ENCODE assay signal across 16 mouse cellular contexts in the genomic region with DNA sequence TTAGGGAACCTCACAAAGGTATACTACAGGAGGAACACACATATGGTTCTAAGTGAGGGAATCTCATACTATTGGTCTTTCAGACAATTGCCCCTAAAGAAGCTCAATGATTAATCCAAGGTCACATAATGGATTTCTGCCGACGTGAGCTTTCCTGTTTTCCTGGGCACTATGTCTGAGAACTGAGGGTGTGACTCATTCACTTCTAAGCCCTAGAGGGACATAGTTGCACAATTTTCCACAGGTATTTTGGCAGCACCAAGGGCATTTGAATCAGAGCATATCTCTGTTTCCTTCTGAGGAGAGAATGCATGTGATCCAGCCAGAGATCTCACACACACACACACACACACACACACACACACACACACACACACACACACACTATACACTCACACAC.
DNase-seq lines count a peak whose midpoint lies in the region; ATAC-seq and TF ChIP-seq lines count a peak whose summit lies in the region.
"Had no signal": no experiment of that assay in that cellular context is flagged by ENCODE, and none has a peak within 500 bp of the region (broad histone marks: within the 10 kb centered on the region; RNA-seq: fewer than 3 reads in every experiment).

No protein-coding gene starts in this region.

- TF ChIP-seq CTCF in C2C12 (IDR thresholded peaks at IDR 0.05; ENCODE audit: control insufficient read depth, insufficient read depth, insufficient read length) (no peak), Patski (IDR thresholded peaks at IDR 0.05) (no peak)
- TF ChIP-seq CTCF in lung, postnatal 0 days (IDR thresholded peaks at IDR 0.05): no peak
- no peak for TF ChIP-seq CTCF in hindbrain, postnatal 0 days (IDR thresholded peaks at IDR 0.05; ENCODE audit: low read depth)
- no peak for TF ChIP-seq CTCF in cerebellum, adult 2 months (IDR thresholded peaks at IDR 0.05; ENCODE audit: borderline replicate concordance, insufficient read depth, low read depth, low read length)

- no peak overlapping the region for H3K4me3 ChIP-seq in kidney, embryonic 14.5 days (ENCODE audit: low read length)
- H3K4me3 ChIP-seq in C2C12 (ENCODE audit: insufficient read depth, poor library complexity, severe bottlenecking): no peak overlapping the region
- no peak overlapping the region for H3K4me3 ChIP-seq in lung, postnatal 0 days (ENCODE audit: low read depth, low read length)
- H3K4me3 ChIP-seq in hindbrain, postnatal 0 days (ENCODE audit: low read length): no peak overlapping the region
- H3K4me3 ChIP-seq in cerebellum, adult 2 months (replicated peaks; ENCODE audit: insufficient read depth, low read depth, low read length): no peak overlapping the region
- H3K4me3 ChIP-seq: forebrain, embryonic 10.5 days had no signal

- H3K79me3 ChIP-seq in C2C12 (ENCODE audit: low read depth): no peaks in the 10 kb centered on the region

- ATAC-seq in kidney, embryonic 14.5 days (ENCODE audit: low FRiP score, low TSS enrichment): no peak
- ATAC-seq in Patski: peak; percentile 45
- ATAC-seq in lung, postnatal 0 days: peak; percentile 87
- no peak for ATAC-seq in hindbrain, postnatal 0 days
- ATAC-seq: intestine, postnatal 0 days had no signal

- TF ChIP-seq POLR2A in cerebellum, adult 2 months (IDR thresholded peaks at IDR 0.05; ENCODE audit: borderline replicate concordance, insufficient read depth, low read length): no peak

- H3K4me2 ChIP-seq in kidney, embryonic 14.5 days (replicated peaks; ENCODE audit: low read depth, low read length): no peak overlapping the region
- H3K4me2 ChIP-seq in lung, postnatal 0 days (replicated peaks; ENCODE audit: low read depth, low read length): no peak overlapping the region
- no peak overlapping the region for H3K4me2 ChIP-seq in hindbrain, postnatal 0 days (ENCODE audit: low read depth, low read length)
- H3K4me2 ChIP-seq: hindbrain, embryonic 14.5 days; midbrain, embryonic 11.5 days had no signal

- DNase-seq in kidney, adult 18-20 months: no peak
- DNase-seq in Patski (ENCODE audit: low read depth, low spot score): peak; percentile 79
- peak; percentile 90 for DNase-seq in lung, postnatal 0 days (ENCODE audit: low spot score)
- DNase-seq in hindbrain, postnatal 0 days (ENCODE audit: low spot score): no peak
- no peak for DNase-seq in cerebellum, postnatal 36 days
- no peak for DNase-seq in cerebellum, adult 2 months
- DNase-seq: cerebellum, adult 9-11 months; gastrocnemius, postnatal 10 days; heart, postnatal 14 days; right cerebral cortex, adult 18-20 months had no signal

- CTCF ChIA-PET in Patski (lab: Charles Lee): interaction anchor here (1.0 to 2.5 kb wide), 3 partner anchors 16 to 135 kb away, joined by 3 to 8 read pairs (median 3); no protein-coding TSS in a partner anchor

- no peaks in the 10 kb centered on the region for H3K79me2 ChIP-seq in C2C12 (ENCODE audit: control insufficient read depth, insufficient read depth)

- no peaks in the 10 kb centered on the region for H3K4me1 ChIP-seq in kidney, embryonic 14.5 days (ENCODE audit: control insufficient read depth, insufficient read depth, low read length)
- H3K4me1 ChIP-seq in lung, postnatal 0 days (ENCODE audit: insufficient read depth, low read depth, low read length): peaks cover 4% of the 10 kb centered on the region
- H3K4me1 ChIP-seq in hindbrain, postnatal 0 days (ENCODE audit: insufficient read depth, low read length): no peaks in the 10 kb centered on the region
- no peaks in the 10 kb centered on the region for H3K4me1 ChIP-seq in cerebellum, adult 2 months (ENCODE audit: control insufficient read depth, insufficient read depth, low read length)
- H3K4me1 ChIP-seq: forebrain, embryonic 10.5 days had no signal

- no peaks in the 10 kb centered on the region for H3K27me3 ChIP-seq in kidney, embryonic 14.5 days (ENCODE audit: control insufficient read depth, insufficient read depth, low read length)
- H3K27me3 ChIP-seq in C2C12 (ENCODE audit: control insufficient read depth, insufficient read depth, insufficient read length) (no peaks in the 10 kb centered on the region), Patski (no peaks in the 10 kb centered on the region)
- no peaks in the 10 kb centered on the region for H3K27me3 ChIP-seq in lung, postnatal 0 days (replicated peaks; ENCODE audit: insufficient read depth, low read length)
- no peaks in the 10 kb centered on the region for H3K27me3 ChIP-seq in hindbrain, postnatal 0 days (ENCODE audit: insufficient read depth, low read length)
- H3K27me3 ChIP-seq in cerebellum, adult 2 months (ENCODE audit: control insufficient read depth, insufficient read depth, low read length): no peaks in the 10 kb centered on the region

- TF ChIP-seq EP300 in lung, postnatal 0 days (IDR thresholded peaks at IDR 0.05): peak; percentile 89

- in situ Hi-C loops in Patski (cut with MboI; ENCODE audit: low pct_unique_long_range_greater_than_20kb): loop anchor here (5.0 to 10.0 kb wide), 4 partner anchors 135 to 340 kb away; partner anchors contain the start of gene Thbs1

- H3K9ac ChIP-seq in kidney, embryonic 14.5 days (ENCODE audit: low read depth, low read length): no peak overlapping the region
- H3K9ac ChIP-seq in lung, postnatal 0 days (replicated peaks; ENCODE audit: low read depth): no peak overlapping the region
- H3K9ac ChIP-seq in hindbrain, postnatal 0 days (replicated peaks; ENCODE audit: low read length): no peak overlapping the region
- H3K9ac ChIP-seq: hindbrain, embryonic 14.5 days had no signal

- POLR2A ChIA-PET in Patski (lab: Charles Lee): interaction anchor here (0.9 kb wide), 1 partner anchor 136 kb away, joined by 5 read pairs; no protein-coding TSS in a partner anchor

- H3K9me3 ChIP-seq in kidney, embryonic 14.5 days (ENCODE audit: control insufficient read depth, low read length): no peaks in the 10 kb centered on the region
- H3K9me3 ChIP-seq in lung, postnatal 0 days (ENCODE audit: low read length): no peaks in the 10 kb centered on the region
- no peaks in the 10 kb centered on the region for H3K9me3 ChIP-seq in hindbrain, postnatal 0 days (ENCODE audit: low read length)
- H3K9me3 ChIP-seq: forebrain, embryonic 10.5 days had no signal

- no peaks in the 10 kb centered on the region for H3K36me3 ChIP-seq in kidney, embryonic 14.5 days (ENCODE audit: control insufficient read depth, insufficient read depth, low read length)
- H3K36me3 ChIP-seq in C2C12 (ENCODE audit: control insufficient read depth, insufficient read depth): no peaks in the 10 kb centered on the region
- H3K36me3 ChIP-seq in lung, postnatal 0 days (ENCODE audit: insufficient read depth, low read length): no peaks in the 10 kb centered on the region
- no peaks in the 10 kb centered on the region for H3K36me3 ChIP-seq in hindbrain, postnatal 0 days (ENCODE audit: insufficient read depth, low read length)
- H3K36me3 ChIP-seq: forebrain, embryonic 10.5 days had no signal

- WGBS in kidney, embryonic 14.5 days: 43% methylated on average over 2 of the region's 2 CpGs
- WGBS in lung, postnatal 0 days: 29% methylated on average over 2 of the region's 2 CpGs
- 87% methylated on average over 2 of the region's 2 CpGs for WGBS in hindbrain, postnatal 0 days
- WGBS in cerebellum, adult 2 months: 85% methylated on average over 2 of the region's 2 CpGs

- H3ac ChIP-seq in C2C12 (ENCODE audit: control insufficient read depth, insufficient read length, low read depth): no peak overlapping the region

- peak overlapping the region; percentile 19; the same call in 1 of the 2 replicates for H3K27ac ChIP-seq in kidney, embryonic 14.5 days (ENCODE audit: low read depth, low read length)
- H3K27ac ChIP-seq in lung, postnatal 0 days (ENCODE audit: low read length): peak overlapping the region; percentile 54
- H3K27ac ChIP-seq in hindbrain, postnatal 0 days: no peak overlapping the region
- no peak overlapping the region for H3K27ac ChIP-seq in cerebellum, adult 2 months (ENCODE audit: insufficient read depth, low read length)
- H3K27ac ChIP-seq: forebrain, embryonic 10.5 days; hindbrain, embryonic 14.5 days had no signal

TF ChIP-seq in C2C12, 6 proteins besides CTCF, POLR2A, EP300 and RAD21:
- no peak for TF ChIP-seq MYOG (IDR thresholded peaks at IDR 0.05; ENCODE audit: control insufficient read depth, extremely low read depth, insufficient read length)
- TF ChIP-seq MAX (IDR thresholded peaks at IDR 0.05): peak; percentile 5
- peak; percentile 100 for TF ChIP-seq CEBPB (IDR thresholded peaks at IDR 0.05; ENCODE audit: low read depth)
- no peak for TF ChIP-seq USF1 (IDR thresholded peaks at IDR 0.05; ENCODE audit: low read depth)
- TF ChIP-seq MYOD1 (IDR thresholded peaks at IDR 0.05; ENCODE audit: control insufficient read depth, insufficient read length, low read depth): peak; percentile 6
- peak; percentile 69 for TF ChIP-seq FOSL1 (IDR thresholded peaks at IDR 0.05; ENCODE audit: insufficient read depth, low read length, poor library complexity, severe bottlenecking)
TF ChIP-seq in C2C12: peak in this region for 4.

Comparison
In these comparisons a context has a peak if more than half of its experiments do, and no peak if none do; other contexts are left out.
1. ATAC-seq: peak in Patski (single experiment) and lung, postnatal 0 days (single experiment); none in kidney, embryonic 14.5 days (single experiment) and hindbrain, postnatal 0 days (single experiment).
2. H3K27ac ChIP-seq: peak in kidney, embryonic 14.5 days (single experiment) and lung, postnatal 0 days (single experiment); none in hindbrain, postnatal 0 days (single experiment) and cerebellum, adult 2 months (single experiment).
3. DNase-seq: peak in Patski (single experiment) and lung, postnatal 0 days (single experiment); none in kidney, adult 18-20 months (single experiment), hindbrain, postnatal 0 days (single experiment), cerebellum, postnatal 36 days (0 of 2) and cerebellum, adult 2 months (0 of 2).